Mouse (Mus musculus): ENCODE data around the gene Exoc2.

Gene Exoc2

GRCm38 (mm10) chr13:30891223-30891622, 82.7 kb downstream of the Exoc2 start:
- no peaks in the 10 kb centered on the region; the same call in 1 of the 2 replicates for H3K27me3 ChIP-seq (ENCODE audit: control insufficient read depth, insufficient read depth, low read length, poor library complexity, severe bottlenecking)
- peaks cover 3% of the 10 kb centered on the region for H3K36me3 ChIP-seq (ENCODE audit: control insufficient read depth, insufficient read depth, low read length, poor library complexity, severe bottlenecking)
- no peak for DNase-seq (ENCODE audit: low read depth, low spot score)

DNA sequence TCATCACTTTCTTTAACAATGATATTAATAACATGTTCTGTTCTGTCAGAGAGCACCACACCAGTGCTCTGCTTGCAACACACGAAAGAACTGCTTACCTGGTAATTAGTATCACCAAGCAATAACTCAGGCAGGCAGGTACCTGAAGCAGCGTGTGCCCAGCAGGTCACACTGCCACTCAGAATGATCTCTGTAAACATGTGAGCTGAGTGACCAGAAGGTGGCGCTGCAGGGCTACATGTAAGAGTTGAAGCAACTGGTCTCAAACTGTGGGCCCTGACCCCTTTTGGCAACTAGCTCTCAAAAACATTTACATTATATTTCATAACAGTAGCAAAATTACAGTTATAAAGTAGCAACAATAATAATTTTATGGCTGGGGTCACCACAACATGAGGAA, 85.4 kb downstream of the Exoc2 start:
- Histone ChIP-seq H3K36me3 (ENCODE audit: control insufficient read depth, insufficient read depth, low read length, poor library complexity, severe bottlenecking) (peaks cover 3% of the 10 kb centered on the region), H3K27me3 (ENCODE audit: control insufficient read depth, insufficient read depth, low read length, poor library complexity, severe bottlenecking) (no peaks in the 10 kb centered on the region)
- peak; percentile 89 for DNase-seq (ENCODE audit: low read depth, low spot score)

GRCm38 (mm10) chr13:30880310-30880709, 93.6 kb downstream of the Exoc2 start:
- no peak for DNase-seq (ENCODE audit: low read depth, low spot score)
- H3K36me3 ChIP-seq (ENCODE audit: control insufficient read depth, insufficient read depth, low read length, poor library complexity, severe bottlenecking): peaks cover 7% of the 10 kb centered on the region
- no peaks in the 10 kb centered on the region for H3K27me3 ChIP-seq (ENCODE audit: control insufficient read depth, insufficient read depth, low read length, poor library complexity, severe bottlenecking)

DNA sequence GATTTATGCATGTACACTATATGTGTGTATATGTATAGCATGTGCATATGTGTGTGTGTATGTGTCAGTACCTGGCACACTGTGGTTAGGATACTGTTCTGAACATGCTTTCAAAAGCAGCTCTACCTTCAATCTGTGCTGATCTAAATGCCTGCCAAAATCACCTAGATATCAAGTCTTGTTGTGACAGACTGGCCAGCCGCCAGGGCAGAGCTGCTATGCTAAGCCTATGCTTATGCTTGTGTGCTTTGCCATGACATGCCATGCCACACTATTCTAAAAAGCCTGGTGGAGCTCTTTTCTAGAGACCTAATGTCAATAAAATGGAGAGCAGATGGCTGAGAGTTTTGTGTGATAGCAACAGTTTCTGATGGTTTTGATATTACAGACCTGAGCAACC, 94.0 kb downstream of the Exoc2 start:
- H3K27me3 ChIP-seq (ENCODE audit: control insufficient read depth, insufficient read depth, low read length, poor library complexity, severe bottlenecking): no peaks in the 10 kb centered on the region
- DNase-seq (ENCODE audit: low read depth, low spot score): no peak
- peaks cover 7% of the 10 kb centered on the region for H3K36me3 ChIP-seq (ENCODE audit: control insufficient read depth, insufficient read depth, low read length, poor library complexity, severe bottlenecking)

DNA sequence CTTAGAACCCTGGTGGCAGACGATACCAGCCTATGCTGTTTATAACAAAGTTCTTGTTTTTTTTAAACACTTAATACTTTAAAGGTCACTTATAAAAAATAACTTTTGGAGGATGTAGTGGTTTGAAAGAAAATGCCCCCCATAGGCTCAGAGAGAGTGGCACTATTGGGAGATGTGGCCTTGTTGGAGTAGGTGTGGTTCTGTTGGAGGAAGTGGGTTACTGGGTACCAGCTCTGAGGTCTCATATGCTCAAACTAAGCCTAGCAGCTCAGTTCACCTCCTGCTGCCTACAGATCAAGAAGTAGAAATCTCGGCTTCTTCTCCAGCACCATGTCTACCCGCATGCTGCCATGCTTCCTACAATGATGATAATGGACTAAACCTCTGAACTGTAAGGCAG, 98.1 kb downstream of the Exoc2 start:
- no peak for DNase-seq (ENCODE audit: low read depth, low spot score)
- no peaks in the 10 kb centered on the region for H3K27me3 ChIP-seq (ENCODE audit: control insufficient read depth, insufficient read depth, low read length, poor library complexity, severe bottlenecking)
- H3K36me3 ChIP-seq (ENCODE audit: control insufficient read depth, insufficient read depth, low read length, poor library complexity, severe bottlenecking): peaks cover 12% of the 10 kb centered on the region

DNA sequence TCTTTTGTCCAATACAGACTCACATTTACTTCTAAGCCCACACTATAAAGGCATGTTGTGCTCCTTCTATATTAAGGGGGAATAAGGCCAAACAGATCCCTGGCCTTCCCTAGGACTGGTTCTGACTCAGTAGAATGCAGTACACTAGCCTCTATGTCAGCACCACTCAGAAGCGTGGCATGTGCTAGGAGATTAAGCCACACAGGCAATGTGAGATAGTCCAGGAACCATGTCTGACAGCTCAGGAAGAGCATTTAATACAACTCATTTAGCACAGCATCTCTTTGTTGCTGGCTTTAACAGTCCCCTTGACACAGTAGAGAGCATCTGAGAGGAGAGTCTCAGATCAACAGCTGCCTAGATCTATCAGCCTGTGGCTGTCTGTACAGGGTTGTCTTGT, 100.4 kb downstream of the Exoc2 start:
- no peak for DNase-seq (ENCODE audit: low read depth, low spot score)
- no peaks in the 10 kb centered on the region for H3K27me3 ChIP-seq (ENCODE audit: control insufficient read depth, insufficient read depth, low read length, poor library complexity, severe bottlenecking)
- peaks cover 11% of the 10 kb centered on the region for H3K36me3 ChIP-seq (ENCODE audit: control insufficient read depth, insufficient read depth, low read length, poor library complexity, severe bottlenecking)

- Histone ChIP-seq H3K36me3 (ENCODE audit: control insufficient read depth, insufficient read depth, low read length, poor library complexity, severe bottlenecking) (peaks cover 4% of the 10 kb centered on the region; the same call in 1 of the 2 replicates), H3K27me3 (ENCODE audit: control insufficient read depth, insufficient read depth, low read length, poor library complexity, severe bottlenecking) (no peaks in the 10 kb centered on the region)
- no peak for DNase-seq (ENCODE audit: low read depth, low spot score)
Measured at GRCm38 (mm10) chr13:30865486-30865885, 108.4 kb downstream of the Exoc2 start.

- H3K27me3 ChIP-seq (ENCODE audit: control insufficient read depth, insufficient read depth, low read length, poor library complexity, severe bottlenecking): no peaks in the 10 kb centered on the region
- no peak for DNase-seq (ENCODE audit: low read depth, low spot score)
- peaks cover 4% of the 10 kb centered on the region; the same call in 1 of the 2 replicates for H3K36me3 ChIP-seq (ENCODE audit: control insufficient read depth, insufficient read depth, low read length, poor library complexity, severe bottlenecking)
Measured at GRCm38 (mm10) chr13:30864042-30864441, 109.9 kb downstream of the Exoc2 start.

DNA sequence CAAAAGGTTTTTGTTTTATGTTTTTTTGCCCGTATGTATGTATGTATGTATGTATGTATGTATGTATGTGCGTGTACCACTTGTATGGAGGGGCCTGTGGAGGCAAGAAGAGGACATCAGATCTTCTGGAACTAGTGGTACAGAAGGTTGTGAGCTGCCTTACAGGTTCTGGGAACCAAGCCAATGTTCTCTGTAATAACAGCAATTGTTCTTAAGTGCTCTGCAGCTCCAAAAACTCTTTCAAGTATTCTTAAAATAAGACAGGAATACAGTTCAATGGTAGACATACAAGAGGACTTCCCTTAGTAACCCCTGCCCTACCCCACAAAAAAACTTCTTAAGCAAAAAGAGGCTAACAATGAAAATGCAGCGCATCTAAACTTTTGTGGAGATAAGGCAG, 115.5 kb downstream of the Exoc2 start:
- H3K27me3 ChIP-seq (ENCODE audit: control insufficient read depth, insufficient read depth, low read length, poor library complexity, severe bottlenecking): no peaks in the 10 kb centered on the region
- 0 out of 2 replicates have a peak, but pooled peaks cover 2% of the 10 kb centered on the region for H3K36me3 ChIP-seq (ENCODE audit: control insufficient read depth, insufficient read depth, low read length, poor library complexity, severe bottlenecking)

DNA sequence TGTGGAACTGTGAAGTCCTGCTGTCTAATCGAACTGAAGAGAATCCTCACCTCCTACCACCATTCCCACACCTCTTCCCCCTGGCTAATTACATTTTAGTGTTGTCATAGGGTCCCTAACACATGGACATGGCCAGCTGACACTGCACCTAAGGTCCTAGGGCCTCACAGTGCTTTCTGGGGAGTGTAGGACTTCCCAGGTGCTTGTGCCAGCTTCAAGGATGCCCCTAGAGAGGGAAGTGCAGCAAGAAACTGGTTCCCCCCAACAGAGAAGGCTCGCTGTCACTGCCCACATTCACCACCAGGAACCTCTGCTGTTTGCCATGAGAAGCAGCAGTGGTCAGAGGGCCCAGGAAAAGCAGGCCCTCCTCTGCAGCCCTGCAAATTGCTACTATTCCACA, 123.2 kb downstream of the Exoc2 start:
- Histone ChIP-seq H3K36me3 (ENCODE audit: control insufficient read depth, insufficient read depth, low read length, poor library complexity, severe bottlenecking) (0 out of 2 replicates have a peak, but pooled peaks cover 2% of the 10 kb centered on the region), H3K27me3 (ENCODE audit: control insufficient read depth, insufficient read depth, low read length, poor library complexity, severe bottlenecking) (no peaks in the 10 kb centered on the region)
- no peak for DNase-seq (ENCODE audit: low read depth, low spot score)

More for the DNA sequence above, 115.5 kb downstream of the Exoc2 start:
- DNase-seq (ENCODE audit: low read depth, low spot score): no peak

GRCm38 (mm10) chr13:30848001-30848400, 125.9 kb downstream of the Exoc2 start:
- DNase-seq (ENCODE audit: low read depth, low spot score): no peak
- H3K36me3 ChIP-seq (ENCODE audit: control insufficient read depth, insufficient read depth, low read length, poor library complexity, severe bottlenecking): 0 out of 2 replicates have a peak, but pooled peaks cover 2% of the 10 kb centered on the region
- H3K27me3 ChIP-seq (ENCODE audit: control insufficient read depth, insufficient read depth, low read length, poor library complexity, severe bottlenecking): no peaks in the 10 kb centered on the region; the same call in 1 of the 2 replicates

- no peak for DNase-seq (ENCODE audit: low read depth, low spot score)
- no peaks in the 10 kb centered on the region; the same call in 1 of the 2 replicates for H3K27me3 ChIP-seq (ENCODE audit: control insufficient read depth, insufficient read depth, low read length, poor library complexity, severe bottlenecking)
- H3K36me3 ChIP-seq (ENCODE audit: control insufficient read depth, insufficient read depth, low read length, poor library complexity, severe bottlenecking): 0 out of 2 replicates have a peak, but pooled peaks cover 2% of the 10 kb centered on the region
Measured at GRCm38 (mm10) chr13:30846506-30846905, 127.4 kb downstream of the Exoc2 start.

DNA sequence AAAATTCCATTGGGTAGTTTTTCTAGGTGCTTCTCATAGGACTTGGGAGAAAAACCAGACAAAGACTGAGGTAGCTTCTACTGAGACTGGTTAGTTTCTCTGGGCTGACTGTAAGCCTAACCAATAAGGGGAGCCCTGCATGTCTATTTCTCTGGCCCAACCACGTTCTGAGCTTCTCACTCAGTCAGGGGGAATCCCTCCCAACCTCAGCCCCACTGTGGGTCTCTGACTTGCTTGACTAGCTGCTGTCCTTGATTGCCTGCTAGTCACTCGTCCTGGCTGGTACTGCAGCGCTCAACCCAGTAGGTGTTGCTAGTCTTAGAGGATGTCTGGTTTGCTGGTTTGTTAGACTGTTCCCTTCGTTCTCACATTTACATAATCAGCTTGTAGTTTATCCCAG, 130.8 kb downstream of the Exoc2 start:
- DNase-seq (ENCODE audit: low read depth, low spot score): peak; percentile 54
- H3K36me3 ChIP-seq (ENCODE audit: control insufficient read depth, insufficient read depth, low read length, poor library complexity, severe bottlenecking): no peaks in the 10 kb centered on the region
- no peaks in the 10 kb centered on the region; the same call in 1 of the 2 replicates for H3K27me3 ChIP-seq (ENCODE audit: control insufficient read depth, insufficient read depth, low read length, poor library complexity, severe bottlenecking)

DNA sequence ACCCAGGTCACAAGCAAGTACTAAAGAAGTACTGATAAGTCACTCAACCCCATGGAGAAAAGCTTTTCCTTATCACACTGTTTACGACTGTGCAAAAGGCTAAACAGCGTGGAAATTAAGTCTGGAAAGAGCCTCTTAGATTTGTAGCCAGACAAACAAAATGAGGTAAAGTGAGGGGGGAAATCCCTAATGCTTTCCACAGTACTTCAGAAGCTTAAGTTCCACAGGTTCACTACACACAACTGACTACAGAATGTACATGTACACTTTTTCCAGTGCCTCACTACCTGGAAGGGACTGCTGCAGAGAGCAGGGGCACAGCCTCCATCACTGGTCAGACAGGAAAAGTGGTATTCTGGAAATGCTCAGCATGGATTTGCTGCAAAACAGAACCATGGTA, 132.1 kb downstream of the Exoc2 start:
- no peak for DNase-seq (ENCODE audit: low read depth, low spot score)
- no peaks in the 10 kb centered on the region for H3K36me3 ChIP-seq (ENCODE audit: control insufficient read depth, insufficient read depth, low read length, poor library complexity, severe bottlenecking)
- H3K27me3 ChIP-seq (ENCODE audit: control insufficient read depth, insufficient read depth, low read length, poor library complexity, severe bottlenecking): no peaks in the 10 kb centered on the region; the same call in 1 of the 2 replicates

DNA sequence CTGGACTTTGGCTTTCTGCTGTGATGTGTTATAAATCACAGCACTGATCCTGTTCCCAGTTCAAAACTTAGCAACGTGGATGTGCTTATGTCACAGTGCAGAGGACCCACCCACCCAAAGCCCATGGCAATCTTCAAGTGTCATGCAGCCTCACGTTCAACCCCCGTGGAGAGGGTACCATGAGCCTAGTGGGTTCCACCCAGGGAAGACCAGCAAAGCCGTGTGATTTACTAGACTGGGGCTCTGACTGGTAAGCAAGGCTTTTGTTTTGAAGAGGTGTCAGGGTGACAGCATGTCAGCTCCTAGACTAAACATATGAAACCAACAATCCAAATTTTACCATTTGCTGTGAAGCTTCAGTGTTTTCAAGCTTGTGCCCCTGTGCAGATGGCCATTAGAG, 132.6 kb downstream of the Exoc2 start:
- H3K27me3 ChIP-seq (ENCODE audit: control insufficient read depth, insufficient read depth, low read length, poor library complexity, severe bottlenecking): no peaks in the 10 kb centered on the region; the same call in 1 of the 2 replicates
- no peaks in the 10 kb centered on the region for H3K36me3 ChIP-seq (ENCODE audit: control insufficient read depth, insufficient read depth, low read length, poor library complexity, severe bottlenecking)
- no peak for DNase-seq (ENCODE audit: low read depth, low spot score)

DNA sequence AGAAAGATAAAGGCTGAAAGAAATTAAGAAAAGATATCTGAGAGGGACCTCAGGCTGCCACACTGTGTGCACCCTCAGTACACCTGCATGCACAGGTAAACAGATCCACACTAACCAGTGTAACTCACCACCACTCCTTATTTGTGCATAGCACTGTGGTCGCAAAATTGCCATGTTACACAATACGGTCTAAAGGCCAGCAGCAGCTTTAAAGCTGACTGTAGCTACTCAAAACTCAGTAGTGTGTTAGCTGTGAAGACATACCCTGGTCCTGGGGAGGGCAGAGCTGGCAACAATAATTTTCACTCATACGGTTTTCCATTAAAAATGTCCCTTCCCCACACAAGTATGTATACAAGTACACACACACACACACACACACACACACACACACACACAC, 133.2 kb downstream of the Exoc2 start:
- DNase-seq (ENCODE audit: low read depth, low spot score): no peak
- no peaks in the 10 kb centered on the region for H3K36me3 ChIP-seq (ENCODE audit: control insufficient read depth, insufficient read depth, low read length, poor library complexity, severe bottlenecking)
- no peaks in the 10 kb centered on the region; the same call in 1 of the 2 replicates for H3K27me3 ChIP-seq (ENCODE audit: control insufficient read depth, insufficient read depth, low read length, poor library complexity, severe bottlenecking)

Measured in splenic B cell, adult 2 months (primary cell).